Mouse (Mus musculus) forebrain, embryonic 11.5 days (tissue): ENCODE measurements around the gene Nudt21. TPM values are rescaled to one million over a fixed set of nuclear protein-coding genes. Genes with fewer than 3 reads are reported as not detected.
A peak's percentile ranks its signal among the peaks of the same experiment; 100 is the strongest.
"Not testable (repeated sequence)": the region's sequence is repeated elsewhere in the genome, so short reads cannot be mapped to it uniquely, and the experiment has no call there.

Source experiments
- ATAC-seq: fragments of 200-750 bp; cut with Nextera tagmentation; replicated peaks from 2 replicates; pipeline ENCODE4 v1.8.0; 2017; ENCODE audit warnings: moderate TSS enrichment; ENCODE audit not compliant: low FRiP score
- DNase-seq: peaks from one replicate; pipeline ENCODE4 v3.0.0-alpha.2; 2017; ENCODE audit warnings: low spot score
- H3K27ac ChIP-seq: fragments of 300-500 bp; sonication (generic); 2 replicates; pipeline ENCODE4 v1.5.1; 2014; ENCODE audit warnings: low read depth, low read length
- H3K27me3 ChIP-seq: fragments of 300-500 bp; sonication (generic); 2 replicates; pipeline ENCODE4 v1.6.1; 2014; ENCODE audit warnings: mild to moderate bottlenecking, low read length, mixed read lengths; ENCODE audit not compliant: control insufficient read depth, insufficient read depth
- H3K36me3 ChIP-seq: fragments of 300-500 bp; sonication (generic); 2 replicates; pipeline ENCODE4 v1.6.1; 2014; ENCODE audit warnings: mild to moderate bottlenecking, low read length, moderate library complexity, mixed read lengths; ENCODE audit not compliant: control insufficient read depth, insufficient read depth
- H3K4me1 ChIP-seq: fragments of 300-500 bp; sonication (generic); replicated peaks from 2 replicates; pipeline ENCODE4 v1.6.1; 2014; ENCODE audit warnings: low read length, mixed read lengths; ENCODE audit not compliant: control insufficient read depth, insufficient read depth
- H3K4me2 ChIP-seq: fragments of 300-500 bp; sonication (generic); 2 replicates; pipeline ENCODE4 v1.6.1; 2014; ENCODE audit warnings: low read depth, mild to moderate bottlenecking, low read length, moderate library complexity, mixed read lengths; ENCODE audit not compliant: severe bottlenecking
- H3K4me3 ChIP-seq: fragments of 300-500 bp; sonication (generic); 2 replicates; pipeline ENCODE4 v1.5.1; 2014; ENCODE audit warnings: low read depth, low read length
- H3K9ac ChIP-seq: fragments of 300-500 bp; sonication (generic); 2 replicates; pipeline ENCODE4 v1.6.1; 2014; ENCODE audit warnings: low read length
- H3K9me3 ChIP-seq: fragments of 300-500 bp; sonication (generic); 2 replicates; pipeline ENCODE4 v1.6.1; 2016; ENCODE audit warnings: low read length, mixed read lengths; ENCODE audit not compliant: control insufficient read depth
- WGBS: fragments of 180-500 bp; shearing (Covaris S2); extraction: QIAGEN DNeasy Blood & Tissue Kit; methylation state at CpG from one replicate; pipeline ENCODE4 v1.1.7; 2014; 5-methylcytosine and 5-hydroxymethylcytosine counted together
- polyA plus RNA-seq: library from polyadenylated mRNA; unstranded; fragments of >200 nt; fragmentation: Nextera tagmentation; extraction: Ambion mirVana; gene quantifications from 2 replicates; pipeline ENCODE4 v1.2.1, GENCODE M21; 2014

Nudt21 gene
- polyA plus RNA-seq, 1 experiment from 2014 or later = 201 TPM

- DNase-seq (peak; percentile 87), ATAC-seq (peak; percentile 88)
- H3K27me3 ChIP-seq, H3K36me3 ChIP-seq, H3K9me3 ChIP-seq: not testable (repeated sequence)
- Histone ChIP-seq H3K4me1 (peaks cover 12% of the 10 kb centered on the region), H3K4me2 (peak overlapping the region; percentile 73), H3K9ac (peak overlapping the region; percentile 77), H3K4me3 (peak overlapping the region; percentile 44), H3K27ac (peak overlapping the region; percentile 67; the same call in 1 of the 2 replicates)
- under 1% methylated on average over 24 of the region's 32 CpGs for WGBS
Observed at GRCm38 (mm10) chr8:94036541-94036940, 290 bp downstream of the Nudt21 start.

GRCm38 (mm10) chr8:94035200-94035599 lies 1.6 kb downstream of the Nudt21 start:
- Histone ChIP-seq H3K9ac (peak overlapping the region; percentile 43), H3K27me3 (no peaks in the 10 kb centered on the region), H3K4me1 (peaks cover 12% of the 10 kb centered on the region), H3K4me2 (peak overlapping the region; percentile 73; the same call in 1 of the 2 replicates), H3K9me3 (no peaks in the 10 kb centered on the region), H3K4me3 (peak overlapping the region; percentile 44; the same call in 1 of the 2 replicates), H3K36me3 (peaks cover 2% of the 10 kb centered on the region; the same call in 1 of the 2 replicates), H3K27ac (no peak overlapping the region)
- ATAC-seq (no peak), DNase-seq (no peak)
- WGBS = 76% methylated on average over 5 of the region's 5 CpGs

- 44% methylated on average over 3 of the region's 3 CpGs for WGBS
- H3K9ac ChIP-seq = no peak overlapping the region
Observed at GRCm38 (mm10) chr8:94033601-94034000, 3.2 kb downstream of the Nudt21 start.

GRCm38 (mm10) chr8:94029701-94030100 lies 7.1 kb downstream of the Nudt21 start:
- no peak for ATAC-seq
- H3K4me1 ChIP-seq = peaks cover 4% of the 10 kb centered on the region; the same call in 1 of the 2 replicates
- 96% methylated on average over 9 of the region's 9 CpGs for WGBS
- H3K9me3 ChIP-seq = no peaks in the 10 kb centered on the region
- H3K9ac ChIP-seq = no peak overlapping the region
- no peaks in the 10 kb centered on the region for H3K27me3 ChIP-seq
- peaks cover 22% of the 10 kb centered on the region for H3K36me3 ChIP-seq
- H3K4me3 ChIP-seq = no peak overlapping the region
- H3K27ac ChIP-seq = no peak overlapping the region
- H3K4me2 ChIP-seq = no peak overlapping the region
- no peak for DNase-seq

More at GRCm38 (mm10) chr8:94033601-94034000, 3.2 kb downstream of the Nudt21 start:
- Histone ChIP-seq H3K9me3 (no peaks in the 10 kb centered on the region), H3K27ac (no peak overlapping the region), H3K27me3 (no peaks in the 10 kb centered on the region), H3K4me1 (peaks cover 12% of the 10 kb centered on the region), H3K4me3 (no peak overlapping the region), H3K36me3 (peaks cover 10% of the 10 kb centered on the region), H3K4me2 (no peak overlapping the region)
- DNase-seq = no peak
- ATAC-seq = no peak

- ATAC-seq = no peak
- WGBS = 96% methylated on average over 6 of the region's 6 CpGs
Observed at GRCm38 (mm10) chr8:94023916-94024315, 12.9 kb downstream of the Nudt21 start.

GRCm38 (mm10) chr8:94013026-94013612 lies 23.7 kb downstream of the Nudt21 start:
- Histone ChIP-seq H3K9me3 (no peaks in the 10 kb centered on the region), H3K4me3 (peak overlapping the region; percentile 89), H3K9ac (peak overlapping the region; percentile 98), H3K27me3 (no peaks in the 10 kb centered on the region), H3K36me3 (no peaks in the 10 kb centered on the region), H3K4me2 (peak overlapping the region; percentile 56), H3K27ac (peak overlapping the region; percentile 91; the same call in 1 of the 2 replicates), H3K4me1 (peaks cover 13% of the 10 kb centered on the region; the same call in 1 of the 2 replicates)
- no peak for DNase-seq
- no peak for ATAC-seq
- 46% methylated on average over 7 of the region's 7 CpGs for WGBS

More at GRCm38 (mm10) chr8:94023916-94024315, 12.9 kb downstream of the Nudt21 start:
- Histone ChIP-seq H3K4me2 (no peak overlapping the region), H3K4me3 (no peak overlapping the region), H3K27me3 (no peaks in the 10 kb centered on the region), H3K27ac (no peak overlapping the region), H3K9ac (no peak overlapping the region), H3K4me1 (no peaks in the 10 kb centered on the region), H3K9me3 (no peaks in the 10 kb centered on the region), H3K36me3 (peaks cover 25% of the 10 kb centered on the region)
- DNase-seq = no peak

- no peaks in the 10 kb centered on the region for H3K9me3 ChIP-seq
- peak within 1 kb of the TSS; percentile 91 for H3K27ac ChIP-seq
- WGBS = under 1% methylated on average over 121 of the region's 130 CpGs
- H3K4me3 ChIP-seq = peak within 1 kb of the TSS; percentile 89
- peaks cover 13% of the 10 kb centered on the region; the same call in 1 of the 2 replicates for H3K4me1 ChIP-seq
- peak within 1 kb of the TSS; percentile 56 for H3K4me2 ChIP-seq
- no peaks in the 10 kb centered on the region for H3K36me3 ChIP-seq
- peak within 1 kb of the TSS; percentile 98 for H3K9ac ChIP-seq
- ATAC-seq (peak; percentile 94), DNase-seq (peak; percentile 87)
- no peaks in the 10 kb centered on the region for H3K27me3 ChIP-seq
Observed at GRCm38 (mm10) chr8:94012013-94012951, 24.5 kb downstream of the Nudt21 start, which contains the start of gene Amfr. Gene Amfr (minus strand): TSS chr8:94012842.
